Mouse (Mus musculus) limb, embryonic 12.5 days (tissue): ENCODE measurements at regions not wholly inside any gene's neighbourhood (a gene's known extent, or its start where the extent isn't known, plus 50 kb on each side); places are given as distances from the start of the nearest gene placed in this dataset.

Experiments used
- ATAC-seq: fragments of 200-750 bp; cut with Nextera tagmentation; 2 replicates; pipeline ENCODE4 v1.8.0; 2017; ENCODE audit warnings: low read depth, moderate TSS enrichment; ENCODE audit not compliant: insufficient number of reproducible peaks, insufficient read depth, low FRiP score, low TSS enrichment
- H3K27ac ChIP-seq: fragments of 300-500 bp; sonication (generic); 2 replicates; pipeline ENCODE4 v1.5.1; 2016; ENCODE audit warnings: mild to moderate bottlenecking, moderate library complexity
- H3K27me3 ChIP-seq: fragments of 300-500 bp; sonication (generic); 2 replicates; pipeline ENCODE4 v1.6.1; 2016; ENCODE audit warnings: mild to moderate bottlenecking, moderate library complexity
- H3K36me3 ChIP-seq: fragments of 300-500 bp; sonication (generic); 2 replicates; pipeline ENCODE4 v1.6.1; 2016; ENCODE audit warnings: mild to moderate bottlenecking, moderate library complexity
- H3K4me1 ChIP-seq: fragments of 300-500 bp; sonication (generic); replicated peaks from 2 replicates; pipeline ENCODE4 v1.6.1; 2016
- H3K4me2 ChIP-seq: fragments of 300-500 bp; sonication (generic); 2 replicates; pipeline ENCODE4 v1.6.1; 2016; ENCODE audit warnings: mild to moderate bottlenecking, moderate library complexity
- H3K4me3 ChIP-seq: fragments of 300-500 bp; sonication (generic); replicated peaks from 2 replicates; pipeline ENCODE4 v1.5.1; 2016; ENCODE audit warnings: mild to moderate bottlenecking
- H3K9ac ChIP-seq: fragments of 300-500 bp; sonication (generic); replicated peaks from 2 replicates; pipeline ENCODE4 v1.6.1; 2016; ENCODE audit warnings: mild to moderate bottlenecking, moderate library complexity
- H3K9me3 ChIP-seq: fragments of 300-500 bp; sonication (generic); 2 replicates; pipeline ENCODE4 v1.6.1; 2016; ENCODE audit warnings: mild to moderate bottlenecking, moderate library complexity
- WGBS: fragments of 180-500 bp; shearing (Covaris S2); methylation state at CpG from one replicate; pipeline ENCODE4 v1.1.7; 2016; 5-methylcytosine and 5-hydroxymethylcytosine counted together

GRCm38 (mm10) chr1:90289732-90290215, 86.0 kb downstream of the Ackr3 start:
- Histone ChIP-seq H3K27me3 (peaks cover 20% of the 10 kb centered on the region), H3K4me1 (peaks cover 34% of the 10 kb centered on the region), H3K9ac (no peak overlapping the region), H3K9me3 (no peaks in the 10 kb centered on the region), H3K36me3 (no peaks in the 10 kb centered on the region), H3K4me2 (no peak overlapping the region), H3K4me3 (no peak overlapping the region), H3K27ac (0 out of 2 replicates have a peak overlapping the region, but pooled peaks have one; percentile 45)
- no peak for ATAC-seq
- WGBS: 42% methylated on average over 6 of the region's 6 CpGs

GRCm38 (mm10) chr1:90290428-90291197, 86.8 kb downstream of the Ackr3 start:
- no peak for ATAC-seq
- H3K4me1 ChIP-seq: peaks cover 27% of the 10 kb centered on the region

DNA sequence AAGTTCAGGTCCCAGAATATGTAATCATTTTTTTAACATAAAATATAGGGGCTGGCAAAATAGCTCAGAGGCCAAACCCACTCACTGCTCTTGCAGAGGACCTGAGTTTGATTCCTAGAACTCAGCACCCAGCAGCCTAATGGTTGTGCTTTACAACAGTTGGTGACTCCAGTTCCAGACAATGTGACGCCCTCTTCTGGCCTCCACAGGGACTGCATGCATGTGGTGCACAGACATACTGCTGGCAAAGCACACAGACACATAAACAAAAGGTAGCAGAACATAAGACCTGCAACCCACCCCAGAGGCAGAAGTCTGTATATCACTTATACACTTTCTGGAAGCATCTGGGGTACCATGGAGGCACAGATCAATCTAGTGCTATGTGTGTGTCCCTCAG, 87.5 kb downstream of the Ackr3 start:
- Histone ChIP-seq H3K4me2 (no peak overlapping the region), H3K4me1 (peaks cover 22% of the 10 kb centered on the region; the same call in 1 of the 2 replicates), H3K27me3 (peaks cover 28% of the 10 kb centered on the region), H3K9me3 (no peaks in the 10 kb centered on the region), H3K27ac (no peak overlapping the region), H3K9ac (no peak overlapping the region), H3K4me3 (no peak overlapping the region), H3K36me3 (no peaks in the 10 kb centered on the region)
- no peak for ATAC-seq
- WGBS: 77% methylated on average over 1 of the region's 1 CpGs

More at GRCm38 (mm10) chr1:90290428-90291197, 86.8 kb downstream of the Ackr3 start:
- no peak overlapping the region for H3K27ac ChIP-seq
- no peak overlapping the region for H3K4me3 ChIP-seq
- H3K4me2 ChIP-seq: no peak overlapping the region
- H3K9ac ChIP-seq: no peak overlapping the region
- H3K27me3 ChIP-seq: peaks cover 28% of the 10 kb centered on the region
- 65% methylated on average over 7 of the region's 7 CpGs for WGBS
- H3K9me3 ChIP-seq: no peaks in the 10 kb centered on the region
- no peaks in the 10 kb centered on the region for H3K36me3 ChIP-seq

DNA sequence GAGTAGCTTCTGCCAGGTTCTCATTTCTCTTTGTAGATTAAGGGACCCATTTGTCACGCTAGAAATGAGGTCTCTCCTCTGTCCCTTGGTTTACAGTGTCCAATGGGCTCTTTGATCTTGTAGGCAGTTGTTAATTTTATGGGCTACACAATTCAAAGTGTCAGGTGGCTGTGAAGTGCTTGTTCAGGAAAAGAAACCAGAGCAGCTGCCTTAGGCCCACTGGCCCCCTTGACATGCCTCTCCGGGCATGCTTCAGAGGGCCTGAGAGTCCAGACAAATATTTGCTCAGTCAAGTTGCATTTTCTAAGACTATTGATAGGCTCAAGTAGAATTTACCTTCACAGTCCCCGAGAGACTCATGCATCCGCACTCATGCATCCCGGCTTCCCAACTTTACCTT, 94.0 kb downstream of the Ackr3 start:
- H3K36me3 ChIP-seq: no peaks in the 10 kb centered on the region
- H3K4me3 ChIP-seq: no peak overlapping the region
- no peak overlapping the region for H3K4me2 ChIP-seq
- H3K9me3 ChIP-seq: no peaks in the 10 kb centered on the region
- H3K9ac ChIP-seq: no peak overlapping the region
- no peak for ATAC-seq
- H3K27ac ChIP-seq: 0 out of 2 replicates have a peak overlapping the region, but pooled peaks have one; percentile 4
- H3K27me3 ChIP-seq: peaks cover 30% of the 10 kb centered on the region
- H3K4me1 ChIP-seq: peaks cover 21% of the 10 kb centered on the region
- WGBS: 24% methylated on average over 5 of the region's 5 CpGs

DNA sequence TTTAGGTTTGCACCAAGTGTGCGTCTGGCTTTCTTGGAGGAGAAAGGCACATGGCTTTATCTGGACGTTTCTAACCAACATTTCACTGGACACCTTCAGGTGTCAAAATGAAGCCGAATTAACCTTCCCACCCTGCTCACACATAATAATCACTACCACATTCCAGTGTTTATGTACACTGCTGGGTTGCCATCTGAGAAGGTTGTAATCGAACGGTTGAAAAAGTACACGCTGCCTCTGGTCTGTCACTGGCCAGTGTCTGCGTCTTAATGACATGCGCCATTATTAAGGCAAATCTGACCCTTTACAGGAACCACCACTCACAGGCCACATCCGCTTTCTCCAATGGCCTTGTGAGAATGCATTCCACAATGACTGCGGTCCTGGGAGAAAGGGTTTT, 96.4 kb downstream of the Ackr3 start:
- H3K9me3 ChIP-seq: 0 out of 2 replicates have a peak, but pooled peaks cover 5% of the 10 kb centered on the region
- H3K36me3 ChIP-seq: no peaks in the 10 kb centered on the region
- H3K4me3 ChIP-seq: no peak overlapping the region
- peaks cover 14% of the 10 kb centered on the region for H3K27me3 ChIP-seq
- no peak overlapping the region for H3K4me2 ChIP-seq
- H3K27ac ChIP-seq: no peak overlapping the region
- no peak overlapping the region for H3K9ac ChIP-seq
- no peak for ATAC-seq
- 19% methylated on average over 10 of the region's 10 CpGs for WGBS
- H3K4me1 ChIP-seq: peaks cover 29% of the 10 kb centered on the region

- Histone ChIP-seq H3K4me1 (peaks cover 21% of the 10 kb centered on the region), H3K36me3 (no peaks in the 10 kb centered on the region), H3K4me2 (no peak overlapping the region), H3K27ac (peak overlapping the region; percentile 62; the same call in 1 of the 2 replicates), H3K9me3 (peaks cover 12% of the 10 kb centered on the region; the same call in 1 of the 2 replicates), H3K4me3 (no peak overlapping the region), H3K27me3 (peaks cover 4% of the 10 kb centered on the region), H3K9ac (no peak overlapping the region)
- ATAC-seq: no peak
- WGBS: 40% methylated on average over 7 of the region's 7 CpGs
These were observed 100.6 kb downstream of the Ackr3 start for GRCm38 (mm10) chr1:90304331-90304730.

DNA sequence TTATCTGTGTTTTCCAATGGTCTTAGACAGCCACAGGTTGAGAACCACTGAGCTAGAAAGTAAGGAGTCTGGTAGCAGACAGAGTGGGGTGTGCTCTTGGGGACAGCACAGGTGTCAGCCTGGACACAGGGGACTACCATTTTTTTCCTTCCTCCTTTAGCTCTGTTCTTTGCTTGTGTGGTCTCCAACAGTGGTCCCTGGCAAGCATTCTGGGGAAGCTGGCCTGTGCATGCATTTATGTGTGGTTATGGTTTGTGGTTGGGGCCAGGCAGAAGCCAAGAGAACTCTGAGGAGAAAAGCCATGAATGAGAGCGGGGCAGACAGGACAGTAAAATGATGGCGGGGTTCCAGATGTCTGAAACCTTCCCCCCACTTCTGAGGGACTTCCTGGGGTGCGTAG, 107.2 kb downstream of the Ackr3 start:
- no peaks in the 10 kb centered on the region for H3K36me3 ChIP-seq
- peaks cover 6% of the 10 kb centered on the region; the same call in 1 of the 2 replicates for H3K9me3 ChIP-seq
- WGBS: 74% methylated on average over 3 of the region's 3 CpGs
- no peak overlapping the region for H3K4me3 ChIP-seq
- 0 out of 2 replicates have a peak, but pooled peaks cover 4% of the 10 kb centered on the region for H3K4me1 ChIP-seq
- peaks cover 6% of the 10 kb centered on the region; the same call in 1 of the 2 replicates for H3K27me3 ChIP-seq
- ATAC-seq: no peak
- H3K4me2 ChIP-seq: no peak overlapping the region
- no peak overlapping the region for H3K27ac ChIP-seq
- H3K9ac ChIP-seq: no peak overlapping the region

DNA sequence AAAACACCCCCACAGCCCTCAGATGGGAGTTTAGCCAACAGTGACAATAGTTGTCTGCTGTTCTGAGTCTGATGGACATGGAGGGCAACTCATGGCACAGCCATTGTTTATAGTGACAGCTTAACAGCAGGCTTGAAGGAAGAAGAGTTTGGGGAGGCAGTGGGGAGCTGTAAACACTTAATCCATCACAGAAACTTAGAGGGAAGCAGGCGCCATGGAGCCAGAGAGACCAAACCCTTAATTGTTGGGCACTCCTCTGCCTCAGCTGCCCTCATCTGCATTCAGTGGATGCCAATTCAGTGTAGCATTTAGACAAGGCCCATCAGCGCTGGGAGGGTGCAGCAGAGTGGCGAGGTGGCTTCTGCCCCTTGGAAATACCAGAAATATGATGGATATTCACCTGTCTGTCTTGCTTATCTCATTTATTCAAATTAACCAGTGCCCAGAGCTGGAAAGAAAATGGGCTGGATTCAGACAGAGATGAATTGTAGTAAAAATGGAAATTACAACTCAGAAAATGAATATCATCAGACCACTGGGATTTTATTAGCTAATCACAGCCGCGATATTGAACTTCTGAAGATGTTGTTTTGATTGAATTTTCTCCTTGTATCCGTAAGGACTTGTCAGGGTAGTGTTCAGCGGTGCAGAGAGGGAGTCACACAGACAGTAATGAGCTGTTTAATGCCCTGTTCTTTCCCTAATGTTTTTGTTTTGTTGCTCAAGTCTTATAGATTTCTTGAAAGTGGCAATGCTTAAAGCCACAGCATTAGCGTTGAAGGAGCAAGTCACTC, 108.1 kb downstream of the Ackr3 start:
- Histone ChIP-seq H3K36me3 (no peaks in the 10 kb centered on the region), H3K4me1 (0 out of 2 replicates have a peak, but pooled peaks cover 4% of the 10 kb centered on the region), H3K4me3 (no peak overlapping the region), H3K9ac (no peak overlapping the region), H3K27me3 (peaks cover 6% of the 10 kb centered on the region; the same call in 1 of the 2 replicates), H3K4me2 (no peak overlapping the region), H3K9me3 (peaks cover 6% of the 10 kb centered on the region; the same call in 1 of the 2 replicates), H3K27ac (no peak overlapping the region)
- WGBS: 67% methylated on average over 8 of the region's 8 CpGs
- no peak for ATAC-seq

GRCm38 (mm10) chr1:90313750-90314359, 110.1 kb downstream of the Ackr3 start:
- ATAC-seq: no peak
- Histone ChIP-seq H3K36me3 (no peaks in the 10 kb centered on the region), H3K9me3 (no peaks in the 10 kb centered on the region), H3K9ac (no peak overlapping the region), H3K4me2 (no peak overlapping the region), H3K4me3 (no peak overlapping the region), H3K27ac (no peak overlapping the region), H3K27me3 (peaks cover 6% of the 10 kb centered on the region; the same call in 1 of the 2 replicates), H3K4me1 (0 out of 2 replicates have a peak, but pooled peaks cover 4% of the 10 kb centered on the region)
- WGBS: 76% methylated on average over 12 of the region's 12 CpGs

DNA sequence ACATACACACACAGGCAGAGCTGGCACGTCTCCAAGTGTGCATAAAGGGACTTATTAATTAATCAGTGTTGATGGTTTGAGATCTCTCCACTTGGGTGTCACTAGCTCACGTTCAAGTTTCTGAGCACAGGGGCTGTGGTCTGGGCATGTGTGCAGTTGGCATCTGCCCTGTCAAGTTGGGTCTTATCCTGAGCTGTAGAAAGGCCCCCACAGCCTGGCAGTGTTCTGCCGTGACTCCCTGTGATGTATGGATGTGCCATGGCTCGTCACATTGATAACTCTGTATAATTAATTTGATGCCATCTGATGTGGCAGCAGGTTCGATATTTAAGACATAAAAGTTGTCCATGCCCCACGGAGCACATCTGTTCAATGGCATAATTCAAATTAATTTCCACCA, 114.1 kb downstream of the Ackr3 start:
- H3K9me3 ChIP-seq: no peaks in the 10 kb centered on the region
- 87% methylated on average over 6 of the region's 6 CpGs for WGBS

GRCm38 (mm10) chr1:90318502-90318901, 114.7 kb downstream of the Ackr3 start:
- Histone ChIP-seq H3K9me3 (no peaks in the 10 kb centered on the region), H3K4me3 (no peak overlapping the region), H3K27ac (no peak overlapping the region), H3K36me3 (no peaks in the 10 kb centered on the region), H3K4me2 (no peak overlapping the region), H3K4me1 (peaks cover 10% of the 10 kb centered on the region), H3K9ac (no peak overlapping the region), H3K27me3 (peaks cover 8% of the 10 kb centered on the region; the same call in 1 of the 2 replicates)
- WGBS: 80% methylated on average over 9 of the region's 9 CpGs
- ATAC-seq: no peak

More for the DNA sequence above, 114.1 kb downstream of the Ackr3 start:
- Histone ChIP-seq H3K9ac (no peak overlapping the region), H3K27me3 (peaks cover 8% of the 10 kb centered on the region; the same call in 1 of the 2 replicates), H3K27ac (no peak overlapping the region), H3K4me3 (no peak overlapping the region), H3K4me2 (no peak overlapping the region), H3K36me3 (no peaks in the 10 kb centered on the region), H3K4me1 (peaks cover 10% of the 10 kb centered on the region)
- no peak for ATAC-seq
